Mouse (Mus musculus): ENCODE data around the gene Efemp2. TPM values are rescaled to one million over a fixed set of nuclear protein-coding genes. Genes with fewer than 3 reads are reported as not detected.

The Efemp2 gene
- polyA plus RNA-seq, 1 experiment from 2014 or later, result 46.9 TPM

DNA sequence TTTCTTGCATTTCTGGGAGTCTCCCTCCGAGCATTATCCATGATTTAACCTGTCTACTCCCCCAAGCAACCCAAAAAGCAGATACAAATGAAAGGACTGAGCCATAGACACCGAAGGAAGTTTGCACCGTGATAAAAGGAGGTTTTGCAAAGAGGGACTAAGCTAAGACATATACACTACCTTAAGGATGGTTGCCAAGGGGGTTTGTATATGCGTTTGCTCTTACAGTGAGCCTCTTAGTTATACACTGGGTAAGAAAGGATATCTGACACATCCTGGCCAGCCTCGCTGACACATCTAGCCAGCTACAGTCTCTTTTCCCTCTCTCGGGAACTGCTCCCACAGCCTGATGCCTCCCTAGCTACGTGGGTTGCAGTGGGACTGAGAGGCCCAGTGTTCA is 39.8 kb upstream of the Efemp2 start:
- WGBS, result 70% methylated on average over 7 of the region's 7 CpGs
- Histone ChIP-seq H3K27ac (peak overlapping the region; percentile 84), H3K4me3 (peak overlapping the region; percentile 48; the same call in 1 of the 2 replicates), H3K9me3 (no peaks in the 10 kb centered on the region), H3K4me1 (peaks cover 16% of the 10 kb centered on the region), H3K27me3 (ENCODE audit: poor library complexity, severe bottlenecking) (peaks cover 6% of the 10 kb centered on the region; the same call in 1 of the 2 replicates), H3K36me3 (replicated peaks) (no peaks in the 10 kb centered on the region)
- no peak for DNase-seq (ENCODE audit: extremely low spot score, low spot score)

DNA sequence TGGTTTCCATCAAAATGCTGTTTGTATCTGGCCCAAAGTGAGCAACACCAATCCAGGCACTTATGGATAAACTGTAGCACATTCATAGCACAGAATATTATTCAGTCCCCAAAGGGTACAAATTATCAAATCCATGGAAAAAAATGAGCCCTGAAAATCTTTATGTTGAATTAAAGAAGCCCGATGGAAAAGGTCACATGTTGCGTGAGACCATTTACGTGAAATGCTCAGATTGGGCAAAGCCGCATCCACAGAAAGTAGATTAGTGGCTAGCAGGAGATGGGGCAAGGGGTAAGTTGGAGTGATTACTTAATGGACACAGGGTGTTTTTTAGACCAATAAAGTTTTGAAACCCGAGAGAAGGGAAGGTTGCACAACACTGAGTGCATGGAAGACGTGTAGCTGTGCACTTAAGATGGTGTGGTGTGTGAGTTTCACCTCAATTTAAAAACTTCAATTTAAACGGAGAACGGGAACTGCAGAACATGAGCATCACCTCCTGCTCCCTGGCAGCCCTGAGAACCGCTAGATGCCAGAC is 29.3 kb upstream of the Efemp2 start:
- Histone ChIP-seq H3K4me3 (no peak overlapping the region; the same call in 1 of the 2 replicates), H3K27me3 (ENCODE audit: poor library complexity, severe bottlenecking) (peaks cover 55% of the 10 kb centered on the region), H3K36me3 (replicated peaks) (no peaks in the 10 kb centered on the region), H3K27ac (no peak overlapping the region), H3K9me3 (peaks cover 14% of the 10 kb centered on the region), H3K4me1 (peaks cover 24% of the 10 kb centered on the region)
- 73% methylated on average over 9 of the region's 9 CpGs for WGBS
- no peak for DNase-seq (ENCODE audit: extremely low spot score, low spot score)

DNA sequence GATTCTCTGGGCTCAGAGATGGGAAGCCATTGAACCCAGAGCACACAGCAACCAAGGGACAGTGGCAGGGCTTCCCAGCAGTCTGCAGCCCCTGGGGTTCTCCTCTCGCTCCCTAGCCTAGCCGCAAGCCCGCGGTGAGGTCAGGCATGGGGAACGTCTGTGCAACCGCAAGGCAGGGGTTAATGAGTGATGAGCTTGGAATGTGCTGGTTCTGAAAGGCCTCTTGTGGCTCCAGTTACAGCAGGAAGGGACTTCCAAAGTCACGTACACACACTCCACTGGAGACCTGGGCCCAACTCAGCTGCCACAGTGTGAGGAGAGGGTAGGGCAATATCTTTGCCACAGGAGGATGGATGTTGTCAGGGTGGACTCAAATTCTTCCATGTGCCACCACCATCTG is 28.8 kb upstream of the Efemp2 start:
- Histone ChIP-seq H3K27me3 (ENCODE audit: poor library complexity, severe bottlenecking) (peaks cover 61% of the 10 kb centered on the region), H3K27ac (no peak overlapping the region), H3K4me3 (no peak overlapping the region; the same call in 1 of the 2 replicates), H3K36me3 (replicated peaks) (no peaks in the 10 kb centered on the region), H3K4me1 (peaks cover 24% of the 10 kb centered on the region), H3K9me3 (peaks cover 14% of the 10 kb centered on the region)
- DNase-seq (ENCODE audit: extremely low spot score, low spot score), result no peak
- WGBS, result 45% methylated on average over 7 of the region's 7 CpGs

DNA sequence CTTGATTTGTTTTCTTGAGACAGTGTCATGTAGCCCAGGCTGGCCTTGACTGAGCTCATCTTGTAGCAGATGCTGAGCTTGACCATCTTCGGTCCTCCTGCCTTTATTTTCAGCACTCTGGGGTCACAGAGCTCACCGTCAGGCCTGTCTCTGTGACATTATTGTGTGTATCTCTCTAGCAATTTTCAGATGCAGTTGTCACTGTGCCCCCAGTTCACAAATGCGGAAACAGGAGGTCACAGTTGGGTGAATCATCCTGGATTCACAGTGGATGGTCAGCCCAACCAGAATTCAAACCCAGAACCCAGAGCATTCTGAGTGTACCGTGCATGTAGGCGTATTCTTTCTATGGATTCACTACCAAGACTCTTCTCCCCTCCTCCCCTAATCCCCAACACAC is 28.0 kb upstream of the Efemp2 start:
- no peaks in the 10 kb centered on the region for H3K36me3 ChIP-seq (replicated peaks)
- H3K4me3 ChIP-seq, result no peak overlapping the region
- peaks cover 24% of the 10 kb centered on the region for H3K4me1 ChIP-seq
- H3K27ac ChIP-seq, result no peak overlapping the region
- peaks cover 6% of the 10 kb centered on the region; the same call in 1 of the 2 replicates for H3K9me3 ChIP-seq
- WGBS, result 90% methylated on average over 5 of the region's 5 CpGs
- H3K27me3 ChIP-seq (ENCODE audit: poor library complexity, severe bottlenecking), result peaks cover 69% of the 10 kb centered on the region
- no peak for DNase-seq (ENCODE audit: extremely low spot score, low spot score)

DNA sequence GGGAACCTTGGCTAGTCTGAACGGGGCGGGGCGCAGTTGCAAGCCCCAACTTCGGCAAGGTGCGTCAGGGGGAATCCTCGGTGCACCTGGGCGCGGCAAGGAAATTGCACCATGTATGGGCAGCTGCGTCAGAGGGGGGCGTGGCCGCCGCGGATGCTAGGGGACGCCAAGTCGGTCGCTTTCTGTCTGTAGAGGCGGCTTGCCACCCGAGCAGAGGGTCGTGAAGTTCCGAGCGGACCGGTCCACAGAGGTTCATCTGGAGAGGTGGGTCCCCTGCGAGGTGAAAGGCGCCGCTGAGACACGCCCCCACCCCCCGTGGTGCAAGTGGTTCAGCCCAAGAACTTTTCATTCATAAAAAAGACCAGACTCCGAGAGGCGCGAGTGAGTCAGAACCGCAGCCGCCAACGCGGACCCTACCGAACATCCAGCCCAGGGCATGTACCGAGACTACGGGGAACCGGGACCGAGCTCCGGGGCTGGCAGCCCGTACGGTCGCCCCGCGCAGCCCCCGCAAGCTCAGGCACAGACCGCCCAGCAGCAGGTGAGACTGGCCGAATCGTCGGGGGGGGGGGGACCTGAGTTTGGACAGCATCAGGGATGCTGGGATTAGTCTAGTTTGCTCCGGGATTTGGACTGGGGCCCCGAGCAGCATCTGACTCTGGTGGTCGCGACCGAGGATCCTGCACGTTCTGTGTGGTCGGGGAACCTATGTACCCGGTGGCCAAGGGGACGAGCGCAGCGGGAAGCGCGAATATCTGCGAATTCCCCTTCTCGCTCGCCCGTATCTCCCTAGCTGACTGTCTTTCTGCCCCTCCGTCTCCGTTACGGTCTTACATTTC is 26.0 kb upstream of the Efemp2 start, which contains the start of gene Fosl1:
Gene Fosl1, plus strand, starts transcription at position 33 of the 839 bp plus-strand sequence.
- no peaks in the 10 kb centered on the region for H3K36me3 ChIP-seq (replicated peaks)
- WGBS, result under 1% methylated on average over 70 of the region's 70 CpGs
- peaks cover 24% of the 10 kb centered on the region for H3K4me1 ChIP-seq
- peaks cover 6% of the 10 kb centered on the region; the same call in 1 of the 2 replicates for H3K9me3 ChIP-seq
- peak; percentile 52 for DNase-seq (ENCODE audit: extremely low spot score, low spot score)
- 0 out of 2 replicates have a peak within 1 kb of the TSS, but pooled peaks have one; percentile 25 for H3K27ac ChIP-seq
- H3K27me3 ChIP-seq (ENCODE audit: poor library complexity, severe bottlenecking), result peaks cover 82% of the 10 kb centered on the region
- H3K4me3 ChIP-seq, result peak within 1 kb of the TSS; percentile 64

DNA sequence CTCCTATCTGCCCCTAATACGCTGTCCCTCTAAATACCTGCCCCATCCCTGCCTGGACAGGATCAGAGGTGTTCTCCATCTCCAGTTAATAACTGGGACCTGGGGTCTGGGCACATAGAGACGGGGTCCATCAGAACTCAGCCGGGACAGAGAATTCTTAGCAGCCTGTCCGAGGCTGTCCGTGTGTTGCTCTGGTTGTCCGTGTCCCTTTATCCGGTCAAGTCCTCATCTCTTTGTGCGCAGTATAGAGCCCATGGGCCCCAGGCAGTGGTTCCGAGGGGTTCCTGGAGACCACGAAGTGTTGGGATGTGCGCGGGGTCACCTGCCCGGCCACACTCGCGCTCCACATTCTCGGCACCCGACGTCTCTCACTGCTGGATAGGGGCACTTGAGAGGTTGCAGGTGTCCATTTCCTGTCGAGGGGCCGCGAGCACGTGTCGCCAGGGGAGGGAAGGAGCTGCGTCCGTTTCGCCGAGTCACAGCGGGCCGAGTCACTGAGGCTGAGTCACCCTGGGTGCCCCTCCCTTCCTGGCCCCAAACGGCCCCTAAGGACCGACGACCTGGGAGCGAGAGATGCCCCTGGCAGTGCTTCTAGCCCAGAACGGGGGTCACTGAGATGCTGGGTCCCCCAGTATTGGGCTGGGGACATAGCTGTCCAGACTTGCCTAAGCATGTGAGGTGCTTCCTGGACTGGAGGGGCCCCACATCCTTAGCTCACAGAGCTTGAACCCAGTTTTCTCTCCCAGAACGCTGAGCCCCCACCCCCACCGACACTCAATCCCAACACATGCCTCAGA is 25.2 kb upstream of the Efemp2 start:
- whole genome bisulfite sequencing, result 7% methylated on average over 36 of the region's 36 CpGs
- H3K4me1 ChIP-seq, result peaks cover 24% of the 10 kb centered on the region
- 0 out of 2 replicates have a peak overlapping the region, but pooled peaks have one; percentile 25 for H3K27ac ChIP-seq
- no peaks in the 10 kb centered on the region for H3K36me3 ChIP-seq (replicated peaks)
- peak overlapping the region; percentile 64 for H3K4me3 ChIP-seq
- DNase-seq (ENCODE audit: extremely low spot score, low spot score), result peak; percentile 42
- H3K27me3 ChIP-seq (ENCODE audit: poor library complexity, severe bottlenecking), result peaks cover 82% of the 10 kb centered on the region
- H3K9me3 ChIP-seq, result peaks cover 6% of the 10 kb centered on the region; the same call in 1 of the 2 replicates

DNA sequence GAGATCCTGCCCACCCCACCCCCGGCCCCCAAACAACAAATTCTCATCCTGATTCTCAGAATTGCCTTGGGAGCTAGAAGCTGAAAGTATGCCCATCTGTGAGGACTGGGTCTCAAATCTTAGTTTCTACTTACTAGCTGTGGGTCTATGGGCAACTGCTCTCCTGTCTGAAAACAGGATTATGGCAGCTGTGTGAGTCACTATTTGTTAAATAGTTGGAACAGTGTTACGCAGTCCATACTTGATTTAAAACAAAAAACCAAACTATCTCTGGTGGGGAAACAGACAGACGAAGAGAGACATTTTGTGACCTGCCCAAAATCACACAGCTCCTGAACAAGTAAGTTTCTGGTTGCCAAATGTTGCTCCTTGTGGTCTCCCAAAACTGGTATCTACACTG is 24.1 kb upstream of the Efemp2 start:
- H3K27me3 ChIP-seq (ENCODE audit: poor library complexity, severe bottlenecking), result peaks cover 74% of the 10 kb centered on the region
- peaks cover 26% of the 10 kb centered on the region for H3K4me1 ChIP-seq
- peaks cover 6% of the 10 kb centered on the region; the same call in 1 of the 2 replicates for H3K9me3 ChIP-seq
- H3K36me3 ChIP-seq (replicated peaks), result peaks cover 11% of the 10 kb centered on the region
- DNase-seq (ENCODE audit: extremely low spot score, low spot score), result no peak
- WGBS, result 91% methylated on average over 3 of the region's 3 CpGs
- H3K27ac ChIP-seq, result no peak overlapping the region
- no peak overlapping the region for H3K4me3 ChIP-seq

DNA sequence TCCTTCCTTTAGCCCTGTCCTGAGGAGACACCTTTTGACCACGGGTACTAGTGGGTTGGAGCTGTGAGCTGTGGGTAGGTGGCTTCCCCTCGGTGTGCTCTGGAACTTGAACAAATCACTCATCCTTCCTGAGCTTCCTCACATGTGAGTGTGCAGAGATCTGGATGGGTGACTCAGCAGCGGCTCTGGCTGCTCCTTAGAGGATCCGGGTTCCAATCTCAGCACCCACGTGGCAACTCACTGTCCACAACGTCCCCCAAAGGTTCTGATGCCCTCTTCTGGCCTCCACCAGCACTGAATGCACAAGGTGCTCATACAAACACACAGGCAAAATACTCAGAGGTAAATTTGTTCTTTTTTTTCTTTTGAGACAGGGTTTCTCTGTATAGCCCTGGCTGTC is 22.0 kb upstream of the Efemp2 start:
- WGBS, result 80% methylated on average over 6 of the region's 6 CpGs
- Histone ChIP-seq H3K36me3 (replicated peaks) (peaks cover 16% of the 10 kb centered on the region), H3K27ac (no peak overlapping the region), H3K9me3 (peaks cover 6% of the 10 kb centered on the region; the same call in 1 of the 2 replicates), H3K27me3 (ENCODE audit: poor library complexity, severe bottlenecking) (peaks cover 53% of the 10 kb centered on the region), H3K4me1 (peaks cover 43% of the 10 kb centered on the region), H3K4me3 (no peak overlapping the region)
- no peak for DNase-seq (ENCODE audit: extremely low spot score, low spot score)

DNA sequence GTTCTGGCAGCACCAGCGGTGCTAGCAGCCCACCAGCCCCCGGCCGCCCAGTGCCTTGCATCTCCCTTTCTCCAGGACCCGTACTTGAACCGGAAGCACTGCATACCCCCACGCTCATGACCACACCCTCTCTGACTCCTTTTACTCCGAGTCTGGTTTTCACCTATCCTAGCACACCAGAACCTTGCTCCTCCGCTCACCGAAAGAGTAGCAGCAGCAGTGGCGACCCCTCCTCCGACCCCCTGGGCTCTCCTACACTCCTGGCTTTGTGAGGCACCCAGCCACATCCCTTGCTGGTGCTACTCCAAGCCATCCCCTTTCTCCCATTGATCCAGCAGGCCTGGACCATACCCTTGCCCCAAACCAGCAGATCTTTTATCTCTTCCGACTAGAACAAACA is 18.7 kb upstream of the Efemp2 start:
- Histone ChIP-seq H3K9me3 (no peaks in the 10 kb centered on the region), H3K4me1 (peaks cover 43% of the 10 kb centered on the region), H3K4me3 (peak overlapping the region; percentile 87), H3K36me3 (replicated peaks) (peaks cover 16% of the 10 kb centered on the region), H3K27me3 (ENCODE audit: poor library complexity, severe bottlenecking) (peaks cover 39% of the 10 kb centered on the region), H3K27ac (no peak overlapping the region)
- no peak for DNase-seq (ENCODE audit: extremely low spot score, low spot score)
- 86% methylated on average over 12 of the region's 12 CpGs for WGBS

DNA sequence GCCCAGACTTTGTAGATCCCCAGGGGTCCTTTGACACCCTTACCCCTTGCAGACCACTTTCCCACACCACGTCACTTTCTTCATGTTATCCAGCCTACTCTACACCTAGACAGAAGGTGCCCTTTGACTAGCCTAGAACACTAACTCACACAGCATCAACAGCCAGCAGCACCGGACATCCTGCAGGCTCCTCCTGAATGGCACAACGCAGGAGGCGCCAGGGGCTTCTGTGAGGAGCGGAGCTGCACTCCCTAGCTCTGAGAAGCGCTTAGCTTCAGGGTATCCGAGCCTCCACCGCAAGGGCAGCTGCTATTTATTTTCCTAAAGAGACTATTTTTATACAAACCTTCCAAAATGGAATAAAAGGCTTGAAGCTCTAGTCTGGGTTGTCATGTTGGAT is 18.2 kb upstream of the Efemp2 start:
- peaks cover 44% of the 10 kb centered on the region for H3K4me1 ChIP-seq
- H3K9me3 ChIP-seq, result no peaks in the 10 kb centered on the region
- peak overlapping the region; percentile 87 for H3K4me3 ChIP-seq
- H3K36me3 ChIP-seq (replicated peaks), result peaks cover 16% of the 10 kb centered on the region
- DNase-seq (ENCODE audit: extremely low spot score, low spot score), result no peak
- H3K27me3 ChIP-seq (ENCODE audit: poor library complexity, severe bottlenecking), result peaks cover 34% of the 10 kb centered on the region
- 72% methylated on average over 8 of the region's 8 CpGs for WGBS
- peak overlapping the region; percentile 88; the same call in 1 of the 2 replicates for H3K27ac ChIP-seq

DNA sequence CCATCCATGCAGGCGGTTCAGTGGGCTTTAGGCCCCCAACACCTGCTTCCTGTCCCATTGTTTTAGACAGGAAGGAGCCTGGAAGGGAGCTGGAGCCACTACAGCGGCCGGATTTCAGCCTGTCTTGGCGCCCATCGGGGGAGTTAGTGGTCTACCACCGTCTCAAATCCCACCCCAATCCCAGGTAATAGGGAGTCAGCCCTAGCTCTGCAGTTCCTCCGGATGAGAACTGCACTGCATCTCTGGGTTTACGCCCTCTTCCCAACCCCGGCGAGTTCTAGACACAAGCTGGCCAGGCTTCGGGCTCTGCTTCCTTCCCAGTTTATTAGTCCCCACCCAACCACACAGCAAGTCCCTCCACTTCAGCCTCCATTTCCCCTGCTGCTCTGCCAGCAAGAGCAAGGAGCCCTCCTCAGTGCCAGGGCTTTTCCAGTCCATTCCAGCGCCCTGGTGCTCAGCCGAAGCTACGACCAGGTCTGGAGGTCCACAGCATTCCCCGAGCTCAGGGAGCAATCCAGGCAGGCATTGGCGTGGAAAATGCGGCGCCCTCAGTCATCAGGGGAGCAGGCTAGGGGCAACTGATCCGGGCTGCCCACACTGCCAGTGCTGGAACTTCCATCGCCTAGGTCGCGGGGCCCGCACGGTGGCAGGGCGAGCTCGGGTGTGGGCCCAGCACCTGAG is 17.4 kb upstream of the Efemp2 start:
- H3K27ac ChIP-seq, result peak overlapping the region; percentile 88
- peaks cover 16% of the 10 kb centered on the region for H3K36me3 ChIP-seq (replicated peaks)
- H3K4me1 ChIP-seq, result peaks cover 51% of the 10 kb centered on the region
- no peaks in the 10 kb centered on the region for H3K9me3 ChIP-seq
- peaks cover 26% of the 10 kb centered on the region for H3K27me3 ChIP-seq (ENCODE audit: poor library complexity, severe bottlenecking)
- 7% methylated on average over 26 of the region's 26 CpGs for whole genome bisulfite sequencing
- peak overlapping the region; percentile 87 for H3K4me3 ChIP-seq
- no peak for DNase-seq (ENCODE audit: extremely low spot score, low spot score)

Data from forebrain, embryonic 10.5 days (tissue).